Comparison of ENCODE assay signal across 17 mouse cellular contexts in the genomic region with DNA sequence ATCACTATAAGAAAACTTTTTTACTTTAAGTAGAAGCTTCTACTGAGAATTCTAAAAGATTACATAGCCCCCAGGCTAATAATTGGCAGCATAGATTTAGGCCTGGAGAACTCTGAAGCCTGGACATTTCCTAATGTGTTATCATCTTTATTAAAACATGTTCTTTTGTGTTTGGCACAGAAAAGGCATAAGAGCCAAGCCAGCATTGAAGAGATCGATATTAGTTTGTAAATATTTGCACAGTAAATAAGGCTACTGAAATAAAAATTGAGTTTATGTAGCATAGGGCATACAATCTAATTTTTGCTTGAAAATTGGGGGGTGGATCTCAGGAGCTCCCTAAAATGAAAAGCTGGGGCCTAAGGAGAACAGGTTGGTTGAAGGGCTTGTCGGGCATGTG.
"Had no signal": no experiment of that assay in that cellular context is flagged by ENCODE, and none has a peak within 500 bp of the region (broad histone marks: within the 10 kb centered on the region; RNA-seq: fewer than 3 reads in every experiment).

No protein-coding gene starts in this region.

- H3K36me3 ChIP-seq: lung, embryonic 15.5 days; midbrain, embryonic 13.5 days; midbrain, embryonic 15.5 days; neural tube, embryonic 12.5 days had no signal

- H3K9ac ChIP-seq: lung, embryonic 15.5 days; midbrain, embryonic 13.5 days; midbrain, embryonic 15.5 days; neural tube, embryonic 12.5 days had no signal

- H3K4me1 ChIP-seq: megakaryocyte, embryonic 14.5 days; midbrain, embryonic 15.5 days; neural tube, embryonic 12.5 days had no signal

- H3K27ac ChIP-seq: lung, embryonic 15.5 days; macrophage; midbrain, embryonic 13.5 days; midbrain, embryonic 15.5 days; neural tube, embryonic 12.5 days had no signal

- H3K4me2 ChIP-seq: lung, embryonic 15.5 days; midbrain, embryonic 11.5 days; midbrain, embryonic 13.5 days; midbrain, embryonic 15.5 days; neural tube, embryonic 12.5 days had no signal

- H3K4me3 ChIP-seq: lung, embryonic 15.5 days; megakaryocyte, embryonic 14.5 days; midbrain, embryonic 13.5 days; midbrain, embryonic 15.5 days; neural tube, embryonic 12.5 days had no signal

- H3K27me3 ChIP-seq: lung, embryonic 15.5 days; megakaryocyte, embryonic 14.5 days; midbrain, embryonic 13.5 days; midbrain, embryonic 15.5 days; neural tube, embryonic 12.5 days had no signal

- ATAC-seq: lung, postnatal 0 days; midbrain, embryonic 13.5 days; midbrain, embryonic 15.5 days had no signal

- DNase-seq: lung, adult 2 months; lung, postnatal 14 days; lung, postnatal 36 days; right cerebral cortex, postnatal 25 days; right cerebral cortex, postnatal 4 days; spleen, adult 18-20 months; thymus, adult 18-20 months; thymus, postnatal 14 days; thymus, postnatal 36 days had no signal

- H3K9me3 ChIP-seq: lung, embryonic 15.5 days; midbrain, embryonic 13.5 days; midbrain, embryonic 15.5 days; neural tube, embryonic 12.5 days had no signal
